Mouse (Mus musculus) R1 (cell line): ENCODE measurements around the gene Cfap57.

ENCODE experiments used
- DNase-seq: peaks from one replicate; pipeline ENCODE4 v3.0.0-alpha.2; 2018; ENCODE audit warnings: low read depth, low spot score

The Cfap57 gene

DNA sequence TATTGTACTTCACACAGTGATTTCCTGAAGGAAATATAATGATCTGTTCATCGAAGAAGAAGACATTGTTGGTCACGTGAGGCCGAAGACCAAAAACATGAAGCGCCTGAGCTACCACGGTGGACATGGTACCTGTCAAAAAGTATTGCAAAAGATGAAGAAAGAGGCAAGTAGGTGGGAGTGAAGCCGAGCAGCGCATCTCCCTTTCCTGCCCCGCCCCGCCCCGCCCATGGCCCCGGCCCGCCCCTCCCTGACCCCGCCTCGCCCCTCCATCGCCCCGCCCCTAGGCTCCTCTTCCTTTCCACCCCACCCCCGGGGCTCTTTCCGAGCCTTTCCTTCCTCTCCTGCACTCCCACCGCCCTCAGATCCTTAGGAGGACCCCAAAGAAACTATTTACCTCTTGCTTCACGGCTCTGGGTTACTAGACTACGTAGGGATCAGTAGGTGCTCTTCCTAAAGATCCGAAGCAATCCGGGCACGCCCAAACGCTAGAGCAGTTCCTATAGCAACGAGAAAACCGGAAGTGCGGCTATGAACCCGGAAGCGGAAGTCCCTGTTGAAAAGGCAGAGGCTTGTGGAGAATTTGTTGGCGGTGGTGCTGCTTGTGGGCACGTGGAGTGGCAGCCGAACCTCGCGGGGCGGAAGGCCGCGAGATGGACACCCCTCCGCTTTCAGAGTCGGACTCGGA lies at the start of gene Cfap57, which contains the start of gene Ebna1bp2:
Gene Cfap57 (minus strand): TSS at position 499 of the 688 bp plus-strand sequence.
Gene Ebna1bp2 (plus strand): TSS at position 521 of the 688 bp plus-strand sequence.
- DNase-seq, result peak; percentile 97

DNA sequence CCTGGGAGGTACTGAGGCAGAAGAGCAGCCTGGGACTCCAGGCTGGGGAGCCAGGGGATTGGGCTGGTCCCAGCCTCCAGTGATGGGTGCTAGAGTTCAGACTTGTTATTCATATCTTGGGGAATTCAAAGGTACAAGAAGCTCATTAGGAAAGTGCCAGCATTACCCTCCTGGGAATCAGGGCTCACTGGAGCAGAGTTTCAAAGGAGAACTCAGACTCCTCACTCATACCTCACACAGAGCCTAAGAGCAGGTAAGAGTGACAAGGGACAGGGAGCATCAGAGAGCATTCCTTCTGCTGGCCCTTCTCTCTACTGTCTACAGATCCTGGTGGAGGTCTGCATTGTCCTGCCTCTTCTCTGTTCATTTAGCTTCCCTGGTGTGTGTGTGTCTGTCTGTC lies 38.1 kb upstream of the Cfap57 start, which contains the start of gene Olfr62:
Gene Olfr62 (plus strand): TSS at position 301 of the 400 bp plus-strand sequence.
- DNase-seq, result no peak

GRCm38 (mm10) chr4:118645234-118645633 lies 24.7 kb upstream of the Cfap57 start:
- DNase-seq, result peak; percentile 73

DNA sequence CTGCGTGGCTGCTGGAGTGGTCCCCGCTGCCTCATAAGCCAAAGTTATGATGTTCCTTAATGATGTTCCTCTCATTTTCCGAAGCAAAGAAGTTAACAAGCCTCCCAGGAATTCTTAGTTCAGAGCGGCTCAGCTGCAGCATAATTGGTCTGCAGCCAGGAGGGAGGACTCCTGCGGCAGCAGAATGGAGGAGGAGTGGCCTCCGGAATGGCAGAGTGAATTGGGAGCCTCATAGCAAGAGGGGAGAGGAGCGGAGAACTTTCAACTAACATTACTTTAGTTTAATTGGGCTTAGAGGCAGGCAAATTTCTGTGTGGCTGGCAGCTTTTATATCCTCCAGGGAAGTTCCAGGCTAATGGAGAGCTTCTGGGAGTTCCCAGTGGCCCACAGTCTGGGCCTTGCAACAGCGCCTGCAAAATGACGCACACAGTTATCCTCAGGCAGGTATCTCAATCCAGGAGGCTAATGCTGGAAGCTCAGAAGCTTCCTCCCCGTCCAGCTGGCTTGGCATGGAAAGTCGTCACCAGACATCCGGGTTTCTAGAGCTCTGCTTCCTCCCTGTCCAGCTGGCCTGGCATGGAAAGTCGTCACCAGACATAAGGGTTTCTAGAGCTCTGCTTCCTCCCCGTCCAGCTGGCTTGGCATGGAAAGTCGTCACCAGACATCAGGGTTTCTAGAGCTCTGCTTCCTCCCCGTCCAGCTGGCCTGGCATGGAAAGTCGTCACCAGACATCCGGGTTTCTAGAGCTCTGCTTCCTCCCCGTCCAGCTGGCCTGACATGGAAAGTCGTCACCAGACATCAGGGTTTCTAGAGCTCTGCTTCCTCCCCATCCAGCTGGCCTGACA lies 22.0 kb upstream of the Cfap57 start:
- no peak for DNase-seq

- peak; percentile 76 for DNase-seq
These were observed 9.7 kb upstream of the Cfap57 start for GRCm38 (mm10) chr4:118630261-118630660.

- no peak for DNase-seq
These were observed 1.2 kb upstream of the Cfap57 start for GRCm38 (mm10) chr4:118621781-118622180.

GRCm38 (mm10) chr4:118620967-118621320 lies 367 bp upstream of the Cfap57 start:
- no peak for DNase-seq

GRCm38 (mm10) chr4:118615412-118615811 lies 5.2 kb downstream of the Cfap57 start:
- DNase-seq, result no peak

DNA sequence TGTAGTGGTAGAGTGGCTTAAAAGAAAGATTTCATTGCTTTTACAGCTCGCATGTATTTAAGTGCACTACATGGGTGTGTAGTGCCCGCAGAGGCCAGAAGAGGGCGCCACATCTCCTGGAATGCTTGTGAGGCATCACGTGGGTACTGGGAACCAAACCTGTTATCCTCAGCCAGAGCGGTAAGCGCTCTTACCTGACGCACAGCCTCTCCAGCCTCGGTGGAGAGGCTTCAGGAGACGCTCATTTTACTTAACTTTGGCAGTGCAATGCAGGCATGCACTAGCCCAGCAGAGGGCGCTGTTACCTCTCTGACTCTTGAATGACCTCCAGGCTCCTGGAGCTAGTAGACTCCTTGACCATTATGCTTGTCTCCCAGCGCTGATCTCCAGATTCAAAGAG lies 8.0 kb downstream of the Cfap57 start:
- DNase-seq, result peak; percentile 97

DNA sequence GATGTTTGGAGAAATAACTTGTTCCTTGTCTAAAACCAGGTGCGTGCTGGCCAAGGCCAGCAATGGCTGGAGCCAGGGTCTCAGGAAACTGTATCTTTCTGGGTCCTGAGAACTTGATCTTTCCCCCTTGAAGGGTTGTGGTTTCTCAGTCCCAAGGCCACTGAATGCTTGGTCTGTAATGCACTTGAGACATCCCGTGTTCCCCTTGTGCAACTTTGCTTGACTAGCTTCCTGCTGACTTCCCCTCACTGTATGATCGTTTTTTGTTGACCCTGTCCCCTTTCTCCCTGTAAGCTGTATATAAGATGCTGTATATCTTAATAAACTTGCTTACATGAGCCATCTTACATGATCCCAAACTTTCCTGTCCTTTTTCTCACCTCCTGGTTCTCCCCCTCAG lies 10.7 kb downstream of the Cfap57 start:
- DNase-seq, result no peak

DNA sequence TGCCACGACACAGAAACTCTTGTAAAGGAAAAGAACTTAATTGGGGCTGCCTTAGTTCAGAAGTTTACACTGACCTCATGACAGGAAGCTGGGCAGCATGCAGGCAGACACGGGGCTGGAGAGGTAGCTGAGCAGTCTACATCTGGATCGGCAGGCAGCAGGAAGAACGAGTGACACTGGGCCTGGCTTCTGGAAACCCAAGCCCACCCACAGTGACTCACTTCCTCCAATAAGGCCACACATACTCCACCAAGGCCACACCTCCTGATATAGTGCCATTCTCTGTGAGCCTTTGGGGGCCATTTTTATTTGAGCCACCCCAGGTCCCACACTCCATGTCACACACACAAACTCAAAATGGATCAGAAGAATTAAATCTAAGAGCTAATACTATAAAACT lies 16.5 kb downstream of the Cfap57 start:
- no peak for DNase-seq

- DNase-seq, result peak; percentile 95
These were observed 30.8 kb downstream of the Cfap57 start for GRCm38 (mm10) chr4:118589733-118590130.

DNA sequence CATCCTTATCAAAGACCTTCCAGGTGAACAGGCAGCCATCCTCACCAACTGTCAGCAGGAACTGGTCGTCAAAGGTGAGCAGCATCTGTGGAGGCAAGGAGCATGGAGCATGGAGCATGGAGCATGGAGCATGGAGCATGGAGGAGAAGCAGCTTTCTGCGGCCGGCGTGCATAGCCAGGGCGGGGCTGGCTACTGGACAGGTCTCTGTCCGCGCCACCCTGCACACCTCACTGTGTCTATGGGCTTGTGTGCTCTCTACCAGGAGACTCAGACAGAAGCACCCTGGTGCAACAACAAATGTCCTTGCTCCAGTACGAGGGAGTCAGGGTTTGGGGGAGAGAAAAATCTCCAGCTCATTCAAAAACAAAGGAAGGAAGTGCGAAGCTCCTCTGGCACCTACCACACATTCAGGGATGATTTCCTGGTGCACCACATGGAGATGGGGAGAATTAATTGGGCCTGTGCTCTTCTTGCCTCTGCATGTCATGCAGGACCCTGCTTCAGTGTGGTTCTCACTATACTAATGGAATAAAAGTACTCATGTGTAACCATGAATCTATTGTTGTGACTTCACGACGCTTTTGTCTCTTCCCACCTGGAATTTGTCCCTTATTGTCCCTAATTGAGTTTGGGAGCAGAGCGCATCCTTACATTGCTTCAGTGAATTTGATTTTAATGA lies 31.4 kb downstream of the Cfap57 start:
- DNase-seq, result peak; percentile 72

GRCm38 (mm10) chr4:118582629-118583028 lies 37.9 kb downstream of the Cfap57 start:
- DNase-seq, result no peak

- peak; percentile 39 for DNase-seq
These were observed 39.1 kb downstream of the Cfap57 start for GRCm38 (mm10) chr4:118581508-118581907.

- peak; percentile 66 for DNase-seq
These were observed 41.3 kb downstream of the Cfap57 start for GRCm38 (mm10) chr4:118579313-118579712.

- DNase-seq, result peak; percentile 86
These were observed 44.5 kb downstream of the Cfap57 start for GRCm38 (mm10) chr4:118576097-118576496.

- DNase-seq, result no peak
These were observed 49.1 kb downstream of the Cfap57 start for GRCm38 (mm10) chr4:118571441-118571840.

GRCm38 (mm10) chr4:118569320-118569719 lies 51.3 kb downstream of the Cfap57 start:
- no peak for DNase-seq

- DNase-seq, result no peak
These were observed 51.9 kb downstream of the Cfap57 start for GRCm38 (mm10) chr4:118568709-118569108.

DNA sequence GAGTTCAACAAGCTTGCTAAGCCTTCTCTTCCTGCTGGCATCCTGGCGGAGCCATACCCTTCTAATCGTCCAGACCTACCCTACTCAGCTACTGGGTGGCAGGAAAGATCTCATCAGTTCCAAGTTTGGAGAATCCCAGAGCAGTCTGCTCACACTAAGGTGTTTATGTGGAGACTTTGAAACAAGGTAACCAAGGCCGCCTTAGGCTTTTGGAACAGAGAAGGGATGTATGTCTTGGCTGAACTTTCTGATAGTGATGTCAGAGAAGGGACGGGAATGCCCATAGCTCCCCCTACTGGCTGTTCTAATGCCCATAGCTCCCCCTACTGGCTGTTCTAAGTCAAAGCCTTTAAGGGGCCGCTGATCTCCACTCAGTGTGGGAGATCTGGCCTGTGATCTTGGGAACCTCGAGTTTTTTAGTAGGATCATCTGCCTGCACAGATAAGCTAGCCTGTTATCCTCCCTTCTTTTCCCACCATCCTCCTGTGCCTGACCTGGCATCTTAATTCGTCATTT lies 54.4 kb downstream of the Cfap57 start:
- peak; percentile 78 for DNase-seq

GRCm38 (mm10) chr4:118564926-118565279 lies 55.7 kb downstream of the Cfap57 start:
- DNase-seq, result no peak
